Mouse (Mus musculus) CH12.LX (cell line): ENCODE measurements at regions not wholly inside any gene's neighbourhood (a gene's known extent, or its start where the extent isn't known, plus 50 kb on each side); places are given as distances from the start of the nearest gene placed in this dataset.

Source experiments
- CTCF ChIP-seq, 2 experiments: IDR thresholded peaks in 1 of 2; conservative IDR thresholded peaks in 1 of 2; 2 replicates each; pipeline ENCODE4 v1.5.1; 2011 to 2012; ENCODE audit warnings: low read depth in 2 of 2, low read length in 2 of 2, improper control_type of control experiment in 1 of 2, inconsistent platforms in 1 of 2, mild to moderate bottlenecking in 1 of 2, moderate library complexity in 1 of 2
- EP300 ChIP-seq: IDR thresholded peaks from 2 replicates; pipeline ENCODE4 v1.6.1; 2011; ENCODE audit warnings: low read length, improper control_type of control experiment
- MEF2A ChIP-seq: IDR thresholded peaks from 2 replicates; pipeline ENCODE4 v1.6.1; 2014; ENCODE audit warnings: low read depth, mild to moderate bottlenecking, inconsistent platforms, low read length, improper control_type of control experiment, borderline replicate concordance
- MXI1 ChIP-seq: IDR thresholded peaks from 2 replicates; pipeline ENCODE4 v1.6.1; 2011; ENCODE audit warnings: mild to moderate bottlenecking, low read depth, low read length, improper control_type of control experiment
- POLR2A ChIP-seq: IDR thresholded peaks from 2 replicates; pipeline ENCODE4 v1.6.1; 2011; ENCODE audit warnings: low read depth, mild to moderate bottlenecking, improper control_type of control experiment, low read length
- ZNF384 ChIP-seq: IDR thresholded peaks from 2 replicates; pipeline ENCODE4 v1.6.1; 2012; ENCODE audit warnings: low read depth, low read length, improper control_type of control experiment, inconsistent platforms

GRCm38 (mm10) chr2:147691896-147692295 is 330.2 kb downstream of the Pax1 start:
- no peak for TF ChIP-seq POLR2A
- no peak for TF ChIP-seq ZNF384
- no peak for TF ChIP-seq EP300
- no peak for TF ChIP-seq CTCF (conservative IDR thresholded peaks at IDR 0.05 in 1 of 2, IDR thresholded peaks at IDR 0.05 in 1 of 2; ENCODE audit: low read depth in 2 of 2, low read length in 2 of 2)
- TF ChIP-seq MXI1 = no peak
- TF ChIP-seq MEF2A = no peak
